Mouse (Mus musculus) forebrain, postnatal 0 days (tissue): ENCODE measurements around the gene Cpd. TPM values are rescaled to one million over a fixed set of nuclear protein-coding genes. Genes with fewer than 3 reads are reported as not detected.

Source experiments
- ATAC-seq: fragments of 200-750 bp; cut with Nextera tagmentation; 2 replicates; pipeline ENCODE4 v1.8.0; 2017; ENCODE audit warnings: mild to moderate bottlenecking, moderate library complexity
- DNase-seq: peaks from one replicate; pipeline ENCODE4 v3.0.0-alpha.2; 2015
- H3K27ac ChIP-seq: fragments of 300-500 bp; sonication (generic); 2 replicates; pipeline ENCODE4 v1.5.1; 2014; ENCODE audit warnings: low read depth, mild to moderate bottlenecking, antibody characterized with exemption, low read length, moderate library complexity, mixed read lengths
- H3K27me3 ChIP-seq: fragments of 300-500 bp; sonication (generic); 2 replicates; pipeline ENCODE4 v1.6.1; 2014; ENCODE audit warnings: mild to moderate bottlenecking, low read length, mixed read lengths; ENCODE audit not compliant: insufficient read depth
- H3K36me3 ChIP-seq: fragments of 300-500 bp; sonication (generic); 2 replicates; pipeline ENCODE4 v1.6.1; 2014; ENCODE audit warnings: mild to moderate bottlenecking, moderate library complexity; ENCODE audit not compliant: insufficient read depth
- H3K4me1 ChIP-seq: fragments of 300-500 bp; sonication (generic); 2 replicates; pipeline ENCODE4 v1.6.1; 2014; ENCODE audit warnings: antibody characterized with exemption; ENCODE audit not compliant: insufficient read depth
- H3K4me2 ChIP-seq: fragments of 300-500 bp; sonication (generic); 2 replicates; pipeline ENCODE4 v1.6.1; 2014; ENCODE audit warnings: low read depth, mild to moderate bottlenecking, moderate library complexity
- H3K4me3 ChIP-seq: fragments of 300-500 bp; sonication (generic); 2 replicates; pipeline ENCODE4 v1.5.1; 2014; ENCODE audit warnings: low read depth, low read length, mixed read lengths
- H3K9ac ChIP-seq: fragments of 300-500 bp; sonication (generic); 2 replicates; pipeline ENCODE4 v1.6.1; 2014; ENCODE audit warnings: mild to moderate bottlenecking
- H3K9me3 ChIP-seq: fragments of 300-500 bp; sonication (generic); 2 replicates; pipeline ENCODE4 v1.6.1; 2016; ENCODE audit warnings: low read length
- CTCF ChIP-seq: sonication (generic); IDR thresholded peaks from 2 replicates; pipeline ENCODE4 v1.5.1; 2016; ENCODE audit warnings: antibody characterized with exemption, control low read depth, low read depth
- WGBS: fragments of 180-500 bp; shearing (Covaris S2); extraction: QIAGEN DNeasy Blood & Tissue Kit; methylation state at CpG from one replicate; pipeline ENCODE4 v1.1.7; 2014; 5-methylcytosine and 5-hydroxymethylcytosine counted together
- polyA plus RNA-seq: library from polyadenylated mRNA; unstranded; fragments of >200 nt; fragmentation: Nextera tagmentation; extraction: Ambion mirVana; gene quantifications from 2 replicates; pipeline ENCODE4 v1.2.1, GENCODE M21; 2015
- total RNA-seq: library from RNA; depleted of rRNA; stranded (reverse); fragments of >200 nt; gene quantifications from 2 replicates; pipeline ENCODE4 v1.2.3, GENCODE M21; 2014

Gene Cpd
- total and polyA plus RNA-seq, 2 experiments from 2014 or later = 5.6 to 44.0 TPM

- peaks cover 55% of the 10 kb centered on the region for H3K36me3 ChIP-seq
- H3K4me1 ChIP-seq = no peaks in the 10 kb centered on the region
- no peaks in the 10 kb centered on the region for H3K9me3 ChIP-seq
- no peaks in the 10 kb centered on the region for H3K27me3 ChIP-seq
- TF ChIP-seq CTCF = no peak
- no peak overlapping the region for H3K27ac ChIP-seq
- DNase-seq (no peak), ATAC-seq (no peak)
- H3K4me3 ChIP-seq = no peak overlapping the region
- no peak overlapping the region for H3K4me2 ChIP-seq
- H3K9ac ChIP-seq = no peak overlapping the region
- 75% methylated on average over 5 of the region's 5 CpGs for WGBS
These were observed 51.5 kb downstream of the Cpd start for GRCm38 (mm10) chr11:76795326-76795725.

- WGBS = 93% methylated on average over 7 of the region's 7 CpGs
- no peaks in the 10 kb centered on the region for H3K4me1 ChIP-seq
- no peaks in the 10 kb centered on the region for H3K27me3 ChIP-seq
- H3K27ac ChIP-seq = no peak overlapping the region
- no peak for DNase-seq
- no peak overlapping the region for H3K4me2 ChIP-seq
- no peak overlapping the region for H3K4me3 ChIP-seq
- no peak overlapping the region for H3K9ac ChIP-seq
- TF ChIP-seq CTCF = no peak
- no peak for ATAC-seq
- no peaks in the 10 kb centered on the region for H3K9me3 ChIP-seq
- H3K36me3 ChIP-seq = peaks cover 54% of the 10 kb centered on the region
These were observed 55.5 kb downstream of the Cpd start for GRCm38 (mm10) chr11:76791331-76791730.

GRCm38 (mm10) chr11:76789252-76789651 is 57.6 kb downstream of the Cpd start:
- no peaks in the 10 kb centered on the region for H3K9me3 ChIP-seq
- no peak for ATAC-seq
- H3K4me2 ChIP-seq = no peak overlapping the region
- peak; percentile 85 for TF ChIP-seq CTCF
- H3K9ac ChIP-seq = no peak overlapping the region
- no peaks in the 10 kb centered on the region for H3K27me3 ChIP-seq
- no peak overlapping the region for H3K27ac ChIP-seq
- no peaks in the 10 kb centered on the region for H3K4me1 ChIP-seq
- peak; percentile 73 for DNase-seq
- 95% methylated on average over 1 of the region's 1 CpGs for WGBS
- peaks cover 67% of the 10 kb centered on the region for H3K36me3 ChIP-seq
- no peak overlapping the region for H3K4me3 ChIP-seq

DNA sequence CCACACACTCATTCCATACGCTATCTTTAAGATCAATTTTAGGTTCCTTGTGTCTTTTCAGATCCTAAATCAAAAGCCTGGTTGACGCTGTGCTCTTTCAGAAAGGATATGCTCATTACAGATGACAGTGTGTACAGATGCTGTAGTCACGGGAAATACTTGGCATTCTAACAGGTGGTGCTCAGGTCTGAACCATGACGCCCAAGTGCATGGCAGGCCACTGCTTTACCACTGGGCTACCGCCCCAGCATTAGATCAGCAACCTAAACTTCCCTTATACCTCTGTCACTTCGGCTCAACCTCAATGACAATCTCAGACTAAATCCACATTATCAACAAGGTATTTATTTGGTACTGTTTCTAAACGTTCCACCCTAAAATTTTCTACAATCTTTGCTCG is 71.3 kb downstream of the Cpd start:
- H3K9me3 ChIP-seq = no peaks in the 10 kb centered on the region
- no peaks in the 10 kb centered on the region for H3K4me1 ChIP-seq
- H3K9ac ChIP-seq = no peak overlapping the region
- TF ChIP-seq CTCF = no peak
- peaks cover 12% of the 10 kb centered on the region; the same call in 1 of the 2 replicates for H3K36me3 ChIP-seq
- H3K4me3 ChIP-seq = no peak overlapping the region
- no peak overlapping the region for H3K4me2 ChIP-seq
- ATAC-seq (no peak), DNase-seq (no peak)
- no peaks in the 10 kb centered on the region for H3K27me3 ChIP-seq
- no peak overlapping the region for H3K27ac ChIP-seq
- WGBS = 88% methylated on average over 8 of the region's 8 CpGs

DNA sequence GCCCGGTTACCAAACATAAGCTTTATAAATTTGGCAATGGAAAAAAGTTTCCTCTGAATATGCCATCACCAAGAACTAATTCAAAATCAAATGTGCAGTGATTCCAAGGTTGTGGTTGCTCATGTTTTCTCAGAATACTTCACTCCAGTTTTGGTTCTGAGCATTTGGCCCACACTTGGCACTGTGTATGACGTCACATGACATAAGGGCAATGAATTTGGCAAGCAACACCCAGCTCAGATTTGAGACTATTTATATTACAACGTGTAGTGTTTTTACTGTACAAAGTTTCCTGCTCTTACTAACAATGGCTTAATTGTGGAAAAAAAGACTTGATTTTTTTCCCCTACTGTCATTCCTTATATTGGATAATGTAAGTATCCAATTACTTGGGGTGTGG is 73.0 kb downstream of the Cpd start:
- WGBS = 57% methylated on average over 3 of the region's 3 CpGs

DNA sequence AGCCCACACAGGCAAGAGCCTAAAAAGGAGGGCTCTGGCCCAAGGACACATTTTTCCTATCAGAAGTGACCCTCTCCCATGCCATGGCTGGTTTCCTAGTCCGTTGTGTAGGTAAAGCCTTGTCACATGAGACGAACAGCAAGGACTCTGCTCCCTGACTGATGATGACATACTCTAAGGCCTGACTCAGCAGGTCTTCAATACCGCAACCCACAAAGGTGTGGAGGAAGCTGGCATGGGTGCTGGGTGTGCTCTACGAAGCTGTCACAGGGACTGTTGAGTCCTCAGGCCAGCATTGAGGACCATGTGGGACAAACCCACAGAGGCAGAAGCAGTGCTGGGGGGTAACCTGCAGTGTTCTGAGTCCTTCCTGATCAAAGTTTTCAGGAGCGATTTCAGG is 76.3 kb downstream of the Cpd start:
- Histone ChIP-seq H3K36me3 (no peaks in the 10 kb centered on the region), H3K27me3 (no peaks in the 10 kb centered on the region), H3K9ac (no peak overlapping the region), H3K9me3 (no peaks in the 10 kb centered on the region), H3K27ac (no peak overlapping the region), H3K4me1 (no peaks in the 10 kb centered on the region), H3K4me3 (no peak overlapping the region), H3K4me2 (no peak overlapping the region)
- TF ChIP-seq CTCF = no peak
- WGBS = 88% methylated on average over 5 of the region's 5 CpGs
- ATAC-seq (no peak), DNase-seq (no peak)

More for the DNA sequence above, 73.0 kb downstream of the Cpd start:
- Histone ChIP-seq H3K9ac (no peak overlapping the region), H3K4me1 (no peaks in the 10 kb centered on the region), H3K36me3 (no peaks in the 10 kb centered on the region), H3K27ac (no peak overlapping the region), H3K27me3 (no peaks in the 10 kb centered on the region), H3K9me3 (no peaks in the 10 kb centered on the region), H3K4me3 (no peak overlapping the region), H3K4me2 (no peak overlapping the region)
- ATAC-seq (no peak), DNase-seq (no peak)
- no peak for TF ChIP-seq CTCF

DNA sequence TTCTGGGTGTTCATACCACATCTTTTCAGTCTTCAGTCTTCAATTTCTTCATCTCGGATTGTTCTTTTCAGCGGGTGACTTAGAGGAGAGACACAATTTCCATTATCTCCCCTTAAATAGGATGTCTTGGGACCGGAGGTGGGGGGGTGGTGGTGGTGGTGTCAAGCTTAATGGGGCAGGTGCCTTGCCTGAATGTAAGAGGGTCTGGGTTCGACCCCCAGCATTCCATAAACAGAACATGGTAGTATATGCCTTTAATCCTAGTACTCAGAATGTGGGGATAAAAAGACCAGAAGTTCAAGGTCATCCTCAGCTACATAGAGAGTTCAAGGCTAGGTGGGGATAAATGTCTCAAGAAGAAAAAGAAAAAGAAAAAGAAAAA is 83.1 kb downstream of the Cpd start:
- H3K4me3 ChIP-seq = 0 out of 2 replicates have a peak overlapping the region, but pooled peaks have one; percentile 96
- no peaks in the 10 kb centered on the region for H3K27me3 ChIP-seq
- ATAC-seq = no peak
- peaks cover 13% of the 10 kb centered on the region for H3K36me3 ChIP-seq
- H3K4me1 ChIP-seq = no peaks in the 10 kb centered on the region
- H3K4me2 ChIP-seq = peak overlapping the region; percentile 67
- WGBS = 15% methylated on average over 4 of the region's 4 CpGs
- TF ChIP-seq CTCF = no peak
- H3K9ac ChIP-seq = no peak overlapping the region
- no peaks in the 10 kb centered on the region for H3K9me3 ChIP-seq
- no peak for DNase-seq
- H3K27ac ChIP-seq = no peak overlapping the region
